Mouse (Mus musculus) CD4-positive, CD25-positive, alpha-beta regulatory T cell, adult 4 months (primary cell): ENCODE measurements around the gene Snx4. TPM values are rescaled to one million over a fixed set of nuclear protein-coding genes. Genes with fewer than 3 reads are reported as not detected.
A peak's percentile ranks its signal among the peaks of the same experiment; 100 is the strongest.

Source experiments
- ATAC-seq: one replicate; pipeline ENCODE4 v1.8.0; 2017
- polyA plus RNA-seq, 2 experiments: library from polyadenylated mRNA; unstranded; fragments of 100-300 nt; shearing (Covaris generic); gene quantifications; one replicate each; pipeline ENCODE4 v1.2.1; 2017

The Snx4 gene
- polyA plus RNA-seq, 2 experiments from 2014 or later: 87.7 to 96.3 TPM

- ATAC-seq: no peak
Observed at GRCm38 (mm10) chr16:33271824-33272223, 20.6 kb downstream of the Snx4 start.

DNA sequence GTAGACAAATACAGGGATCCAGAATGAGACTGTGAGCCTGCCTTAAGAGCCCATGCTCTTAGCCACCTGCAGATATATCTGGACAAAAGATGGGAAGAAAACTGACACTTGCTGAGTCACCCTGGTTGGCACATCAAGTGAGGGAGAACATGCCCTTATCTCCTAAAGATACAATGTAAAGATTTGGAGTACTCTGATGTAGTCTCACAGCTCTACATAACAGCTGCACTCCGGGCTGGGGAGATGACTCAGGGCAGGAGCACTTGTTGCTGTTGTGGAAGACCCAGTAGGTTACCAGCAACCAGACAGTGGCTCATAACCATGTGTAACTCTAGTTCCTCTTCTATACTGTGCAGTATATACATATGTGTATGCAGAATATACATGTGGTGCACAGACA, 31.8 kb downstream of the Snx4 start:
- no peak for ATAC-seq

DNA sequence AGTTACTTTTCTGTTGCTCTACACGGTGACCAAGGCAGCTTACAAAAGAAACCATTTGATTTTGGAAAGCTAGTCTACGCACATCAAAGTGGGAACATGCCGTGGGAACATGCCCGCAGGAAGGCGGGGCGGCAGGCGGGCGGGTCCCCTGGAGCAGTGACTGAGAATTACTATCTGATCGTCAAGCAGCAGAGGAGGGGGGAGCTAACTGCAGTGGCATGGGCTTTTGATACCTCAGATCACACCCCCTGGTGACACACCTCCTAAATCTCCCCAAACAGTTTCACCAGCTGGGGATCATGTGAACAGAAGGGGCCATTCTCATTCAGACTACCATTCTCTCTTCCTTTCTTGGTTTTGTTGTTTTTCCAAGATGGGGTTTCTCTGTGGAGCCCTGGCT, 37.3 kb downstream of the Snx4 start:
- no peak for ATAC-seq

GRCm38 (mm10) chr16:33289981-33290380, 38.7 kb downstream of the Snx4 start:
- ATAC-seq: no peak

DNA sequence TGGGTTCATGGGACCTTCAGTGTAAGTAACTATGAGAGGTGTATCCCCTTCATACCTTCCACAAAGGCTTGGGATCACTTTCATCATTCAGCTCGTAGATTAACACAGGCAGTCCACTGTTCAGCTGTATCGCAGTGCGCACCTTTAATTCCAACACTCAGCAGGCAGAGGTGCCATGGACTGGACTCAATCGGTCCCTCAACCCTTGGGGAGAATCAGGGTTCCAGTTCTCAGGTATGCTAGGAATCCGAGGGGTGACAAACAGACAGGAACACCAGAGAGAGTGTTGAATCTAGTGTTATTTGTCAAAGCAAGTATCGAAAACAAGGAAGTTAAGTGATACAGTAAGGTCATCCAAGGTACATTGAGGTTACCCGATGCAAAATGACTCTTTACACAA, 41.0 kb downstream of the Snx4 start:
- no peak for ATAC-seq

- no peak for ATAC-seq
Observed at GRCm38 (mm10) chr16:33294681-33295080, 43.4 kb downstream of the Snx4 start.

- ATAC-seq: no peak
Observed at GRCm38 (mm10) chr16:33295321-33295720, 44.1 kb downstream of the Snx4 start.

- no peak for ATAC-seq
Observed at GRCm38 (mm10) chr16:33297493-33297892, 46.3 kb downstream of the Snx4 start.

- peak; percentile 81 for ATAC-seq
Observed at GRCm38 (mm10) chr16:33306633-33307070, 55.4 kb downstream of the Snx4 start.

DNA sequence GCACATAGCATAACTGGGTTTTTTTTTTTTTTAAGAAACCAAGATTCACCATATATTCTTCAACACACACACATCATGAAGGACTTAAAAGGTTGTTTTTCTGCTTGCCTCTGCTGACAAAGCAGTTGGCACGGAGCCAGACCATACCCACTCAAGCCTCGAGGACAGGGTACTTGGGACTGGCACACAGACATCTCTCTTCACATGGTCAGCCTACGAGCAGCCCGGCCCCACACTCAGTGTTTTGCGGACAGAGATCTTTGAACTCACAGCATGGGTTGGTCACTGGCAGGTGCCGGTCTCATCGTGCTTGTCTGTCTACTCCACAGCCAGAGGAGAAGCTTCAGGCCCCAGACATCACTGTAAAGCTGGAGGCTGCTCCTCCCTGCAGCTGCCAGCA, 56.5 kb downstream of the Snx4 start:
- ATAC-seq: no peak

GRCm38 (mm10) chr16:33309066-33309465, 57.8 kb downstream of the Snx4 start:
- ATAC-seq: no peak

GRCm38 (mm10) chr16:33315611-33316010, 64.4 kb downstream of the Snx4 start:
- no peak for ATAC-seq

DNA sequence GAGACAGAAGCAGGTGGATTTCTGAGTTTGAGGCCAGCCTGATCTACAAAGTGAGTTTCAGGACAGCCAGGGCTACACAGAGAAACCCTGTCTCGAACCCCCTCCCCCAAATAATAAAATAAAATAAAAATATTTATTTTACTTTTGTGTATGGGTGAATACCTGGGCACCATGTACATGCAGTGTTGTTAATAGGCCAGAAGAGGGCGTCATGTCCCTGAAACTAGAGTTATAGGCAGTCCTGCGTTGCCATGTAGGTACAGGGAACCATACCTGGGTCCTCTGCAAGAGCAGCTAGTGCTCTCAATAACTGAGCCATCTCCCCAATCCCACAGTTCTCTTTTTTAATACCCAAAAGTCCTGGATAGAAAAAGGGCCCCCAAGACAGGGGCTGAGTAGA, 66.4 kb downstream of the Snx4 start:
- ATAC-seq: no peak

GRCm38 (mm10) chr16:33318059-33318458, 66.8 kb downstream of the Snx4 start:
- ATAC-seq: no peak

DNA sequence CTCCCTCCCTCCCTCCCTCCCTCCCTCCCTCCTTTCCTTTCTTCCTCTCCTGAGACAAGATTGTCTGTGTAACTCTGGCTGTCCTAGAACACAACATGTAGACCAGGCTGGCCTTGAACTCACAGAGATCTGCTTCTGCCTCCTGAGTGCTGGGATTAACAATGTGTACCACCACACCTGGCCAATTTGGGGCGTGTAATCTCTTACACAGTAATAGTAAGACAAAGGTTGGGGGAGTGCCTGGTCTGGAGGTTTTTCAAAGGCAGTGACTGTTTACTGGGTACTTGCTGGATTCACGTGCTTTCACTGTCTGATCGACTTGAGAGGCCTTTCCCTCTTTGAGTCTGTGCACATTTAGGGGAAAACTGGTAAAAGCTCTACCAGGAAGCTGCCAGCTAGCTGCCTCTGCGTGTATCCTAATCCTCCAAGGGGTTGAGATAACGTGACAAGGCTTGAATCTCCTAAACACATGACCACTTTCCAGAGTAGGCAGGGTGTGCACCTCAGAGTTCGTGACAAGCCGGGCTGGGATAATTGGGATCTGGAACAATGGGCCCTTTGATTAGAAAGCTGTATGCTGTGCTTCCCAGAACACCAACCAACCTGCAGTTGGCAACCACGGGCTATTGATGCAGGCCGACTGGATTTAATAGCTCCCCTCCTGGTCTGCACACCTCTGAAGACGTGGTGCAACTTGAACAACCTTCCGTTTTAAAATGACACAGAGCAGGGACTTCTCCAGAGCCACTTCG, 74.6 kb downstream of the Snx4 start:
- ATAC-seq: no peak

DNA sequence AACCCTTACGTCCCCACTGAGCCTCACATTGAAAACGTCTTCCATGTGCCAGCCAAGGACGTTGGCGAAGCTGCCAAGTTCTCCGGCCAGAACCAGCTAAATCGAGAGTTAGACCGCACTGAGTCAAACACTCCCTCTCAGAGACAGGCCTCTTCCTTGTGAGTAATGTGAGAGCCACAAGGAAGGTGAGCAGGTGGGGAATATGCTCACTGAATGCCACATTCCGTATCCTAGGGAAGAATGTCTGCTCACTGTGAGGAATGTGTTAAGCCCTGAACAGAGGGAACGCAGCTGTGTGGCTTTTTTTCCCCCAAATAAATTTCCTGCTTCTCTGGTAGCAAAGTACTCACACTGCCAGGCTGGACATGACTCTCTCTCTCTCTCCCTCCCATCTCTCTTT, 75.3 kb downstream of the Snx4 start:
- ATAC-seq: no peak

GRCm38 (mm10) chr16:33327101-33327500, 75.9 kb downstream of the Snx4 start:
- no peak for ATAC-seq

- no peak for ATAC-seq
Observed at GRCm38 (mm10) chr16:33333015-33333414, 81.8 kb downstream of the Snx4 start.

DNA sequence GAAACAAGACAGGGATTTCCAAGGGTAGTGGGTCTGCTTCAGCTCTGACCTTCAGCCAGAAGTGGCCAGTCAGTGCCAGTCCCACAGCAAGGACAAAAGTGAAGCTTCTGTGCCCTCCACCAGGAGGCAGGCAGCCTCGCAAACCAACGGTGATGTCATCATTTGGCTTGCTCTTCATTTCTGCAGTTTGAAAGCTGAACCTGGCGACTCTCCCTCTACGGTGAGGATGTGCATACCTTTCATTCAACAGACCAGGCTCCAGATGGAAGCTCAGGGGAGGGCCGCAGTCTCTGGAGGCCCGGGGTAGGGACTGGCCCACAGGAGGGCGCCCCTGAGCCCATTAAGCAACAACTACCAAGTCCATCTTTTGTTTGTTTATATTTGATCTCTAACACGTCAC, 85.9 kb downstream of the Snx4 start:
- ATAC-seq: peak; percentile 93

- peak; percentile 57 for ATAC-seq
Observed at GRCm38 (mm10) chr16:33337681-33338080, 86.4 kb downstream of the Snx4 start.

DNA sequence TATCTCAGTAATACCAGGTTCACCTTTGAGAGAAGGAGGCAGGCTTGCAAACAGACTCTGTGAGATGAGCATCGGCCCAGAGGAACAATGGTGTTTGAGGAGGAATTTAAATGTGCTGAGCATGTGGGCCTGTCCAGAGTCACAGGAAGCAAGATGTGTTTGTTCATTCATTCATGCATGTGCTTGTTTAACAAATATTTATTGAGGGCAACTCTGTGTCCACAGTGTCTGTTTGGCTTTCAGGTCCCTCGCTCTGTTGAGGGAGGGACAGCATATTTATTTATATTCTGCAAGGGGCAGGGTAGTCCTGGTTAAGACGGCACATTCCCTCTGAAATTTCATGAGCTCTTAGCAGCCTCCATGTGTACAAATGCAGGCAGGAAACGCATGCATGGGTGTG, 87.2 kb downstream of the Snx4 start:
- no peak for ATAC-seq

- no peak for ATAC-seq
Observed at GRCm38 (mm10) chr16:33339476-33339875, 88.2 kb downstream of the Snx4 start.

- ATAC-seq: no peak
Observed at GRCm38 (mm10) chr16:33342356-33342755, 91.1 kb downstream of the Snx4 start.

- ATAC-seq: no peak
Observed at GRCm38 (mm10) chr16:33343106-33343505, 91.9 kb downstream of the Snx4 start.

GRCm38 (mm10) chr16:33343601-33344000, 92.4 kb downstream of the Snx4 start:
- ATAC-seq: peak; percentile 93
